Mouse (Mus musculus) hindbrain, embryonic 11.5 days (tissue): ENCODE measurements around the gene Neurog1. TPM values are rescaled to one million over a fixed set of nuclear protein-coding genes. Genes with fewer than 3 reads are reported as not detected.

Experiments used
- ATAC-seq: fragments of 200-750 bp; cut with Nextera tagmentation; 2 replicates; pipeline ENCODE4 v1.8.0; 2017; ENCODE audit warnings: mild to moderate bottlenecking, moderate TSS enrichment, moderate library complexity; ENCODE audit not compliant: low FRiP score
- DNase-seq: peaks from one replicate; pipeline ENCODE4 v3.0.0-alpha.2; 2015; ENCODE audit warnings: low spot score
- H3K27ac ChIP-seq: fragments of 300-500 bp; sonication (generic); 2 replicates; pipeline ENCODE4 v1.5.1; 2014; ENCODE audit warnings: mild to moderate bottlenecking, low read depth, low read length
- H3K27me3 ChIP-seq: fragments of 300-500 bp; sonication (generic); 2 replicates; pipeline ENCODE4 v1.6.1; 2014; ENCODE audit warnings: mild to moderate bottlenecking, low read length, moderate library complexity, mixed read lengths; ENCODE audit not compliant: control insufficient read depth, insufficient read depth
- H3K36me3 ChIP-seq: fragments of 300-500 bp; sonication (generic); 2 replicates; pipeline ENCODE4 v1.6.1; 2014; ENCODE audit warnings: mild to moderate bottlenecking, low read length, moderate library complexity, mixed read lengths; ENCODE audit not compliant: control insufficient read depth, insufficient read depth
- H3K4me1 ChIP-seq: fragments of 300-500 bp; sonication (generic); replicated peaks from 2 replicates; pipeline ENCODE4 v1.6.1; 2014; ENCODE audit warnings: low read length, mixed read lengths; ENCODE audit not compliant: control insufficient read depth, insufficient read depth
- H3K4me2 ChIP-seq: fragments of 300-500 bp; sonication (generic); replicated peaks from 2 replicates; pipeline ENCODE4 v1.6.1; 2014; ENCODE audit warnings: mild to moderate bottlenecking, low read depth, low read length
- H3K4me3 ChIP-seq: fragments of 300-500 bp; sonication (generic); 2 replicates; pipeline ENCODE4 v1.5.1; 2014; ENCODE audit warnings: low read depth, low read length
- H3K9ac ChIP-seq: fragments of 300-500 bp; sonication (generic); 2 replicates; pipeline ENCODE4 v1.6.1; 2014; ENCODE audit warnings: low read depth, low read length
- H3K9me3 ChIP-seq: fragments of 300-500 bp; sonication (generic); 2 replicates; pipeline ENCODE4 v1.6.1; 2016; ENCODE audit warnings: low read length; ENCODE audit not compliant: control insufficient read depth
- WGBS: fragments of 180-500 bp; shearing (Covaris S2); extraction: QIAGEN DNeasy Blood & Tissue Kit; methylation state at CpG from one replicate; pipeline ENCODE4 v1.1.7; 2014; 5-methylcytosine and 5-hydroxymethylcytosine counted together
- polyA plus RNA-seq: library from polyadenylated mRNA; unstranded; fragments of >200 nt; fragmentation: Nextera tagmentation; extraction: Ambion mirVana; gene quantifications from 2 replicates; pipeline ENCODE4 v1.2.1, GENCODE M21; 2014

Gene Neurog1
- polyA plus RNA-seq, 1 experiment from 2014 or later, result 37.4 TPM

DNA sequence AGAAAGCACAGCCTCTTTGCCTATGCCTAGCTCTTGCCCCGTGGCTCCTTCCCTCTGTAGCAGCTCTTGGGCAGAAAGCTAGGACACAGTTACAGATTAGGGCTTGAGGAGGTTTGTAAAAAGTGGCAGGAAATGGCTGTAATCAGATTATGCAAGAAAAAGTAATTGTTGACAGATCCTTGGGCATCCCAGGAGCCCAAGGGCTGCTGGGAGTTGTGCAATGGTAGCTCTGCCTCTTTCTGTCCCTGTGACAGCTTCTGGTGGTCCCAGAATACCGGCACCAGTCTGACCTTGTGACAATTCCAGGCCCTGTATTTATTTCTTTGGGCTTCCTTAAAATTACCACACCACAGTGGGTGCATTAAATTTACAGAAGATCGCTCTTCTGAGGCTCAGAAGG, 1.4 kb upstream of the Neurog1 start:
- DNase-seq, result no peak
- peaks cover 91% of the 10 kb centered on the region for H3K27me3 ChIP-seq
- no peaks in the 10 kb centered on the region for H3K36me3 ChIP-seq
- H3K4me3 ChIP-seq, result no peak overlapping the region
- H3K9ac ChIP-seq, result 0 out of 2 replicates have a peak overlapping the region, but pooled peaks have one; percentile 5
- no peak overlapping the region for H3K4me2 ChIP-seq
- no peak overlapping the region for H3K27ac ChIP-seq
- H3K9me3 ChIP-seq, result no peaks in the 10 kb centered on the region
- no peak for ATAC-seq
- H3K4me1 ChIP-seq, result peaks cover 26% of the 10 kb centered on the region
- 17% methylated on average over 3 of the region's 3 CpGs for WGBS

DNA sequence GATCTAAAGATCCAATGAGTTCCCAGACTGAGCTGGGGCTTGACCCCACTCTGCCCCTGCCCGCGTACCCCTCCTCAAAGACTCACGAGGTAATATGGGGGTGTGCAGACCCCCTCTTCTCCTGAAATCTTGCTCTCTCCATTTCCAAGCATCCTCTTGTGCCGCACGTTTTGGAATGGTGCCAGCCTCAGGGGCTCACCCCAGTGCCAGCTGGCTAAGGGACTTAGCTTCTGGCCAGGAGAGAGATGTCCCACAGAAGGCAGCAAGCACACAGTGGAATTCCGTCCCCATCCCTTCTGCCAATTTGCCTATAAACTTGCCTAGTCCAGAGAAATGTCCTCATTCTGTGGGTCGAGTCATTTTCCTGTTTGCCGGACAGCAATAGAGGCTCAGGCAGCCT, 820 bp upstream of the Neurog1 start:
- H3K4me1 ChIP-seq, result peaks cover 26% of the 10 kb centered on the region
- DNase-seq (no peak), ATAC-seq (no peak)
- H3K27ac ChIP-seq, result peak overlapping the region; percentile 12
- H3K4me2 ChIP-seq, result peak overlapping the region; percentile 41
- H3K27me3 ChIP-seq, result peaks cover 94% of the 10 kb centered on the region
- peak overlapping the region; percentile 29; the same call in 1 of the 2 replicates for H3K4me3 ChIP-seq
- no peaks in the 10 kb centered on the region for H3K9me3 ChIP-seq
- WGBS, result 5% methylated on average over 8 of the region's 8 CpGs
- H3K36me3 ChIP-seq, result no peaks in the 10 kb centered on the region
- H3K9ac ChIP-seq, result 0 out of 2 replicates have a peak overlapping the region, but pooled peaks have one; percentile 5

DNA sequence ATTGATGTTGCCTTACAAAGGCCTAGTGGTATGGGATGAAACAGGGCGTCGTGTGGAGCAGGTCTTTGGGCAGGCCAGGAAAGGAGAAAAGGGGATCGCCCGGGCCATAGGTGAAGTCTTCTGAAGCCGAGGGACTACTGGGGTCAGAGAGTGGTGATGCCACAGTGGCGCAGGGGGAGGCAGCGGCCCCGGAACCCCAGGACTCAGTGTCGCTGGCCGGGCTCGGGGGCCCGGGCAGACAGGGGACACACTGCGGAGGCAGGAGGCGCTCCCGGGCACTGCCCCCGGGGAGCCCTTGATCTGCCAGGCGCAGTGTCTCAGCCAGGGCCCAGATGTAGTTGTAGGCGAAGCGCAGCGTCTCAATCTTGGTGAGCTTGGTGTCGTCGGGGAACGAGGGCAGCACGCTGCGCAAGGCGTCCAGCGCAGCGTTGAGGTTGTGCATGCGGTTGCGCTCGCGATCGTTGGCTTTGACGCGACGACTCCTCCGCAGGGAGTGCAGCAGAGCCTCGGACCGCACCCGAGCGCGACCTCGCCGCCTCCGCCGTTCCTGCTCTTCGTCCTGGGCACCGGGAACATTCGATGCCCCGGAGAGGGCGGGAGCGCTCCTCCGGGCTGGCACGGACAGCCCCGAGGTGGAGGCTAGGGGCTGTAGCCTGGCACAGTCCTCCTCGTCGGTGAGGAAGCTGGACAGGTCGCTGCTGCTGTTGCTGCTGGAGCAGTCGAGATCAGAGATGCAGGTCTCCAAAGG, 613 bp downstream of the Neurog1 start:
- peak overlapping the region; percentile 52 for H3K9ac ChIP-seq
- peak overlapping the region; percentile 41 for H3K4me2 ChIP-seq
- H3K27ac ChIP-seq, result peak overlapping the region; percentile 85
- H3K4me3 ChIP-seq, result peak overlapping the region; percentile 29
- peaks cover 18% of the 10 kb centered on the region for H3K4me1 ChIP-seq
- ATAC-seq (no peak), DNase-seq (peak; percentile 64)
- WGBS, result 1% methylated on average over 59 of the region's 59 CpGs
- H3K27me3 ChIP-seq, result peaks cover 98% of the 10 kb centered on the region
- no peaks in the 10 kb centered on the region for H3K36me3 ChIP-seq
- no peaks in the 10 kb centered on the region for H3K9me3 ChIP-seq

DNA sequence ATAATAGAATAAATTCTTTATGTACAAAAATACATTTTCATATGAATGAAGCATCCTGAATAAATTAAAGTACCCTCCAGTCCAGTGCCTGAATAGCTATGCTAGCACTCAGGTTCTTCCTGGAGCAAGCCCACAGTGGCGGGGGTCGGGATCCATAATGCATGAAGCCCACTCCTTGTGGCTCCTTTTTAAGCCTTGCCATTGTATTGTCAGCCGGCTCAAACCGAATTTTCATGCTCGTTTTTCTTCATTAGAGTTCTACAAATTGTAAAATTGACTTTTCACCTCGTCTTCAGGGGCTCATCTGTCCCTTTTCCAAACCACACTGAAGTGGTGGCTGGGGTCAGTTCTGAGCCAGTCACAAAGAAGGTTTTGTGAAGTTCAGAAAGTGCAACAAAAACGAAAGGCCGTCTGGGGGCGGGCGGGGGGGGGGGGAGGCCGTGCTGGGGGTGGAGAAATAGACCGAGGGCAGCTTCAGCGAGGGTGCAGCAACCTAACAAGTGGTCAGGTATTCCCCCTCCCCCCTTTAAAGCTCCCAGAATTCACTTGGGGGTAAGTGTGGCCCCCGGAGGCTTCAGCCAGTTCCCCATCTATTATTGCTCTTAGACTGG, 1.3 kb downstream of the Neurog1 start:
- DNase-seq (peak; percentile 65), ATAC-seq (no peak)
- H3K27ac ChIP-seq, result peak overlapping the region; percentile 85
- peak overlapping the region; percentile 41 for H3K4me2 ChIP-seq
- H3K4me3 ChIP-seq, result peak overlapping the region; percentile 29
- no peaks in the 10 kb centered on the region for H3K36me3 ChIP-seq
- peaks cover 18% of the 10 kb centered on the region for H3K4me1 ChIP-seq
- no peaks in the 10 kb centered on the region for H3K9me3 ChIP-seq
- peak overlapping the region; percentile 52 for H3K9ac ChIP-seq
- 1% methylated on average over 14 of the region's 14 CpGs for WGBS
- H3K27me3 ChIP-seq, result peaks cover 98% of the 10 kb centered on the region

DNA sequence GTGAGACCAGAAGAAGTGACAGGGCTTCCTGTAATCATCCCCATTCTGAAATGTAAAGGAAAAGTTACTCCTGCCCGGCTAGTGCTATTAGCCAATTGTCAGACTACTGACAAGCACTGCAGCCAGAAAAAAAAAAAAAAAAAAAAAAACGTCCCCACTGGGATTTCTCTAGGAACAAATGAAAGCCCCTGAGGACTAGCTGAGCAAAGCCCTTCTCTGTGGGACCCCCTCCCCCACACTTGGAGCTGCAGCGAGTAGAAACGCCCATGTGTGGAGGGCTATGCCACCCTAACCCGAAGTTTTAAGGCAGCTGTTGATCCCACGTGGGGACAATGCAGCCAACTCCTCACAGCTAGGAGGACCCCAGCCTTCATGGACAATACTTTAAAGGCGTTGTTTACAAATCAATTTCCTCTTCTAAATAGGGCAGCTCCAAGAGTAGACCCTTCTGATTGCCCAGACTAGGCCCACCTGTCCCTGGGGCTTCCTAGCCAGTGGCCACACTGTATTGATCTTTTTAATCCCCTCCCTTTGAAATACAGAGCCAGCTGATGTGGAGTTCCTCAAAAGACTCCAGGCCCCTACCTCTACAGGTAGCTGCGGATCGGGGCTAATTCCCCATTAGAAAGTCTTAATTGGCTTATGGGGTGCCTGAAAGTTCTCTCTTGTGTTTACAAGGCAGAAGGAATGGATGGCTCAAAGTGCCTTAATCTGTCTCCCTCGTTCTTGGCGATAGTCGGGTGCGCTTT, 2.2 kb downstream of the Neurog1 start:
- Histone ChIP-seq H3K4me1 (peaks cover 15% of the 10 kb centered on the region), H3K36me3 (no peaks in the 10 kb centered on the region), H3K9me3 (no peaks in the 10 kb centered on the region), H3K27me3 (peaks cover 93% of the 10 kb centered on the region), H3K4me3 (no peak overlapping the region), H3K27ac (no peak overlapping the region), H3K4me2 (no peak overlapping the region), H3K9ac (no peak overlapping the region)
- DNase-seq (peak; percentile 59), ATAC-seq (no peak)
- 2% methylated on average over 13 of the region's 13 CpGs for WGBS

DNA sequence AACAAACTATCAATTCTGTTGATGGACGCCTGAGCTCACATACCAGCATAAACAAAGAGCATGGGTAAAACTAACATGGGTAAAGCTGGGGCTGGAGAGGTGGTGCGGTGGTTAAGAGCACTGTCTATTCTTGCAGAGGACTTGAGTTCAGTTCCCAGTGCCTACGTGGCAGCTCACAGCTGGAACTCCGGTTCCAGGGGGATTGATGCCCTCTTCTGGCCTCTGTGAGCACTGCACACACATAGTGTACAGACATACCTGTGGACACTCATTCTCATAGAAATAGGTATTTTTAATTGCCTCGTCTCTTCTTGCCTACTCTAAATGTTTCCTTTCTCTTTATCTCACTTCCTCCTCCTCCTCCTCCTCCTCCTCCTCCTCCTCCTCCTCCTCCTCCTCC, 8.9 kb downstream of the Neurog1 start:
- no peak for DNase-seq
- WGBS, result 85% methylated on average over 5 of the region's 5 CpGs
- no peak overlapping the region for H3K27ac ChIP-seq
- H3K4me2 ChIP-seq, result no peak overlapping the region
- H3K27me3 ChIP-seq, result peaks cover 50% of the 10 kb centered on the region
- H3K9ac ChIP-seq, result no peak overlapping the region
- ATAC-seq, result no peak
- no peaks in the 10 kb centered on the region for H3K36me3 ChIP-seq
- H3K9me3 ChIP-seq, result no peaks in the 10 kb centered on the region
- H3K4me1 ChIP-seq, result no peaks in the 10 kb centered on the region
- H3K4me3 ChIP-seq, result no peak overlapping the region

DNA sequence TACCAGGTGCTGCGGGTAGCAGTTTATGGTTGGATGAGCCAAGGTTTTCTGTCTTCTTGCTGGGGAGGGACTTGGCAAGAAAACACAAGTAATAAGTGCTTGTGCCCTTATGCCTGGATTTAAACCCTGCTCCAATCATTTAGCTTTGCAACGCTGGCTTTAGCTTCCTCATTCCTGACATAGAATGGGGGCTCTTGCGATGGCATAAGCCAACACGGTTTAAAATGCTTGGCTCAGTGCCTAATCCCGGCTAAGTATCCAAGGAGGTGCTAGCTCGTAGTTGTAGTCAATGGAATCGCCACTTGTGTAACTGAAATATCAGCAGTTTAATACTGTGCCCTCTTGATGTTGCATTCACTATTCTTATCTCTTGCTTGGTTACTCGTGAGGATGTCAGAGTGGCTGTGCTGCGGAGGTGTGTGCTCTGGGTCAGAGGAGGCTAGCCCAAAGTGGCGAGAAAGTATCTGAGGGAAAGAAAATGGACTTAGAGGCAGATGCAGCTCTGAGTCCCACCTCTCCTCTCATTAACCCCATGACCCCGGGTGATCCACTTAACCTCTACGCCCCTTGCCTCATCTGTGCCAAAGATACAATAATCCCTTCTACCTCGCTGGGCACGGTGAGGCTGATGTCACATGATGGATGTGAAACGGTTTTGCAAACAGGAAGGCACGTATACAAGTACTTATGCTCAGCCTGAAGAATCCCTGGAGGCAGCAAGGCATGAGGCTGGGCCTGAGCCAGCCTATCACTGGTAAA, 11.8 kb downstream of the Neurog1 start:
- H3K4me2 ChIP-seq, result no peak overlapping the region
- no peaks in the 10 kb centered on the region for H3K36me3 ChIP-seq
- no peak overlapping the region for H3K4me3 ChIP-seq
- no peaks in the 10 kb centered on the region for H3K9me3 ChIP-seq
- ATAC-seq, result no peak
- no peak overlapping the region for H3K27ac ChIP-seq
- no peak overlapping the region for H3K9ac ChIP-seq
- DNase-seq, result no peak
- WGBS, result 69% methylated on average over 16 of the region's 16 CpGs
- peaks cover 36% of the 10 kb centered on the region for H3K27me3 ChIP-seq
- 0 out of 2 replicates have a peak, but pooled peaks cover 3% of the 10 kb centered on the region for H3K4me1 ChIP-seq

DNA sequence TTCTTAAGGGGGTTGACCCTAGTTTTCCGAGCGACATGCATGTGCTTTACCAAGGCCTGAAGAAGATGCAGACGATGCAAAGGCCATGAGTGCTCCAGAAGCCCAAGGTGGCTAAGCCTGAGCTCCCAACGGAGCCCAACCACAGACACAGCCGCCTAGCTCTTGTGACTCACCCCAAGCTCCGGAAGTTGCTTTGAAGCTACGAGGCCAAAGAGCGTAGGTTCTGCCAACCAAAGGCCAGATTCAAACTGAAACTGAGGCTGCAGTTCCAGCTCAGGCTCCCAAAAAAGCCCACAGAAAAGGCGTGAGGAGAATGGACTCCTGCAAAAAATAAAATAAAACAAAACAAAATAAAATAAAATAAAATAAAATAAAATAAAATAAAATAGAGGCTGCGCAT, 14.1 kb downstream of the Neurog1 start:
- no peak for ATAC-seq
- Histone ChIP-seq H3K27me3 (peaks cover 39% of the 10 kb centered on the region), H3K4me3 (no peak overlapping the region), H3K4me2 (no peak overlapping the region), H3K36me3 (no peaks in the 10 kb centered on the region), H3K9ac (no peak overlapping the region), H3K4me1 (0 out of 2 replicates have a peak, but pooled peaks cover 3% of the 10 kb centered on the region), H3K9me3 (no peaks in the 10 kb centered on the region), H3K27ac (no peak overlapping the region)
- 79% methylated on average over 10 of the region's 10 CpGs for WGBS
- no peak for DNase-seq
